Comparison of ENCODE assay signal across 9 mouse cellular contexts in genomic region chr1:73996209-73996608, GRCm38 (mm10).
DNase-seq lines count a peak whose midpoint lies in the region; ATAC-seq lines count a peak whose summit lies in the region.
"Had no signal": no experiment of that assay in that cellular context is flagged by ENCODE, and none has a peak within 500 bp of the region (broad histone marks: within the 10 kb centered on the region; RNA-seq: fewer than 3 reads in every experiment).

No protein-coding gene starts in this region.

- no peak overlapping the region for H3K9ac ChIP-seq in neural tube, embryonic 15.5 days (replicated peaks)
- H3K9ac ChIP-seq: limb, embryonic 15.5 days had no signal

- no peak overlapping the region for H3K4me2 ChIP-seq in neural tube, embryonic 15.5 days
- H3K4me2 ChIP-seq: limb, embryonic 15.5 days had no signal

- H3K27me3 ChIP-seq in neural tube, embryonic 15.5 days (replicated peaks) = no peaks in the 10 kb centered on the region
- H3K27me3 ChIP-seq: limb, embryonic 15.5 days had no signal

- no peaks in the 10 kb centered on the region for H3K36me3 ChIP-seq in neural tube, embryonic 15.5 days

- ATAC-seq in neural tube, embryonic 15.5 days (ENCODE audit: low FRiP score) = no peak
- ATAC-seq in granulocyte monocyte progenitor cell, adult 5-6 weeks (replicated peaks; ENCODE audit: poor library complexity, severe bottlenecking) = peak; percentile 66

- 51% methylated on average over 2 of the region's 2 CpGs for WGBS in neural tube, embryonic 15.5 days

- no peak overlapping the region for H3K4me3 ChIP-seq in neural tube, embryonic 15.5 days (replicated peaks)
- H3K4me3 ChIP-seq: limb, embryonic 15.5 days had no signal

- peaks cover 28% of the 10 kb centered on the region for H3K4me1 ChIP-seq in neural tube, embryonic 15.5 days

- DNase-seq in adrenal gland, adult (ENCODE audit: inconsistent age in 2 of 2, low spot score in 1 of 2) = peak; percentile 82 to 94
- no peak for DNase-seq in adrenal gland, adult 8-10 months
- peak; percentile 57 for DNase-seq in neural tube, embryonic 10.5 days (ENCODE audit: extremely low spot score, low spot score)
- peak; percentile 63 to 80 for DNase-seq in cerebellum, postnatal 14 days
- peak; percentile 64 for DNase-seq in left cerebral cortex, postnatal 4 days
- peak; percentile 67 for DNase-seq in retina, postnatal 1 day

- no peaks in the 10 kb centered on the region for H3K9me3 ChIP-seq in neural tube, embryonic 15.5 days (replicated peaks)
- H3K9me3 ChIP-seq: limb, embryonic 15.5 days had no signal

- H3K27ac ChIP-seq in neural tube, embryonic 15.5 days (replicated peaks) = no peak overlapping the region
- H3K27ac ChIP-seq: limb, embryonic 15.5 days had no signal

- intact Hi-C loops in left cerebral cortex, postnatal 4 days (cut with DNase I) = loop anchor here (10.0 kb wide), 1 partner anchor 79 kb away; no protein-coding TSS in a partner anchor
